Comparison of ENCODE assay signal across 10 mouse cellular contexts in the genomic region with DNA sequence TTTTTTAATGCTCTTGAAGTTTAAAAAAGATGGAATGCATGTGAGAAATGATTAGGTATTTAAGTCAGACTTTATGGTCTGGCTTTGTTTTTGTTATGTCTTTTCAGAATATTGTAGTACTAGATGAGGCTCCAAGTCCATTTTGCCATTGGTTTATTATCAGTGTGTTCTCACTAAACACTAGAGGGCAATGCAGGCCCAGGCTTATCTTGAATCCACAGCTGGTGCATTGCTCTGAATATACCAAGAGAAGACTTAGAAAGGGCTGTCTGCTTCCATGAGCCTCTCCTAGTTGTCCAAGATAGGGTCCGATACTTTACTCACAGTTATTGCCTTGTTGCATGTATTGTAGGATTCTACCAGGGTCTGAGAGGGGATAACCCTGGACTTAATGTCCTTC.
DNase-seq lines count a peak whose midpoint lies in the region; ATAC-seq and TF ChIP-seq lines count a peak whose summit lies in the region.
"Had no signal": no experiment of that assay in that cellular context is flagged by ENCODE, and none has a peak within 500 bp of the region (broad histone marks: within the 10 kb centered on the region; RNA-seq: fewer than 3 reads in every experiment).

No protein-coding gene starts in this region.

- 0 out of 2 replicates have a peak, but pooled peaks have one; percentile 49 for ATAC-seq in forebrain, embryonic 16.5 days
- no peak for ATAC-seq in forebrain, embryonic 11.5 days (replicated peaks; ENCODE audit: low FRiP score)

- 88% methylated on average over 1 of the region's 1 CpGs for WGBS in forebrain, embryonic 16.5 days
- WGBS in forebrain, embryonic 11.5 days, result 100% methylated on average over 1 of the region's 1 CpGs
- 78% methylated on average over 1 of the region's 1 CpGs for WGBS in lung, adult 2 months

- no peaks in the 10 kb centered on the region for H3K36me3 ChIP-seq in forebrain, embryonic 16.5 days (ENCODE audit: control insufficient read depth, insufficient read depth)
- no peaks in the 10 kb centered on the region for H3K36me3 ChIP-seq in forebrain, embryonic 11.5 days (ENCODE audit: control insufficient read depth, insufficient read depth, low read length)

- no peak for DNase-seq in forebrain, embryonic 11.5 days (ENCODE audit: low spot score)
- peak; percentile 3 for DNase-seq in lung, postnatal 10 days
- no peak for DNase-seq in lung, adult 2 months
- peak; percentile 21 for DNase-seq in layer of hippocampus, adult 9-10 months (ENCODE audit: low spot score)
- DNase-seq in right cerebral cortex, postnatal 25 days, result peak; percentile 11
- no peak for DNase-seq in liver
- no peak for DNase-seq in urinary bladder, postnatal 36 days (ENCODE audit: low spot score in 2 of 2)
- DNase-seq: gastrocnemius, adult 2 months had no signal

- H3K9me3 ChIP-seq in forebrain, embryonic 16.5 days (ENCODE audit: control insufficient read depth, low read length), result no peaks in the 10 kb centered on the region
- no peaks in the 10 kb centered on the region for H3K9me3 ChIP-seq in forebrain, embryonic 11.5 days (ENCODE audit: control insufficient read depth, low read length)

- no peak overlapping the region for H3K27ac ChIP-seq in forebrain, embryonic 16.5 days (ENCODE audit: low read length)
- H3K27ac ChIP-seq in forebrain, embryonic 11.5 days (ENCODE audit: low read depth, low read length), result no peak overlapping the region
- H3K27ac ChIP-seq: gastrocnemius, adult 2 months; macrophage had no signal

- TF ChIP-seq CTCF in lung, adult 2 months (IDR thresholded peaks at IDR 0.05; ENCODE audit: insufficient read depth, low read length), result no peak

- no peak for TF ChIP-seq POLR2A in lung, adult 2 months (IDR thresholded peaks at IDR 0.05; ENCODE audit: borderline replicate concordance, extremely low read depth, low read depth, low read length)

- no peak overlapping the region for H3K4me3 ChIP-seq in forebrain, embryonic 16.5 days (replicated peaks; ENCODE audit: low read length)
- H3K4me3 ChIP-seq in forebrain, embryonic 11.5 days (ENCODE audit: low read depth, low read length), result no peak overlapping the region
- no peak overlapping the region for H3K4me3 ChIP-seq in lung, adult 2 months (replicated peaks; ENCODE audit: extremely low read depth, low read depth, low read length)
- H3K4me3 ChIP-seq: gastrocnemius, adult 2 months had no signal

- no peaks in the 10 kb centered on the region for H3K4me1 ChIP-seq in forebrain, embryonic 16.5 days (replicated peaks; ENCODE audit: control insufficient read depth, insufficient read depth, low read length)
- H3K4me1 ChIP-seq in forebrain, embryonic 11.5 days (replicated peaks; ENCODE audit: control insufficient read depth, insufficient read depth, low read length), result no peaks in the 10 kb centered on the region
- H3K4me1 ChIP-seq in lung, adult 2 months (ENCODE audit: control insufficient read depth, insufficient read depth, low read length), result no peaks in the 10 kb centered on the region

- H3K4me2 ChIP-seq in forebrain, embryonic 16.5 days (ENCODE audit: low read length), result no peak overlapping the region
- no peak overlapping the region for H3K4me2 ChIP-seq in forebrain, embryonic 11.5 days (ENCODE audit: low read depth, low read length, severe bottlenecking)

- no peaks in the 10 kb centered on the region for H3K27me3 ChIP-seq in forebrain, embryonic 16.5 days (replicated peaks; ENCODE audit: control insufficient read depth, insufficient read depth, low read length)
- no peaks in the 10 kb centered on the region for H3K27me3 ChIP-seq in forebrain, embryonic 11.5 days (ENCODE audit: control insufficient read depth, insufficient read depth, low read length)

- H3K9ac ChIP-seq in forebrain, embryonic 16.5 days (replicated peaks; ENCODE audit: low read depth, low read length), result no peak overlapping the region
- H3K9ac ChIP-seq in forebrain, embryonic 11.5 days (ENCODE audit: low read length), result no peak overlapping the region

Comparison
In these comparisons a context has a peak if more than half of its experiments do, and no peak if none do; other contexts are left out.
1. DNase-seq: peak in lung, postnatal 10 days (single experiment), layer of hippocampus, adult 9-10 months (single experiment) and right cerebral cortex, postnatal 25 days (single experiment); none in forebrain, embryonic 11.5 days (single experiment), lung, adult 2 months (single experiment), liver (single experiment) and urinary bladder, postnatal 36 days (0 of 2).